Mouse (Mus musculus) stomach, postnatal 0 days (tissue): Measurements from ENCODE around the gene Git2.

Source experiments
- CTCF ChIP-seq: IDR thresholded peaks from 2 replicates; pipeline ENCODE4 v1.5.1; 2016; ENCODE audit warnings: antibody characterized with exemption, low read depth, mild to moderate bottlenecking, moderate library complexity
- EP300 ChIP-seq: optimal IDR thresholded peaks from 2 replicates; pipeline ENCODE3; 2016; ENCODE audit warnings: antibody characterized with exemption

DNA sequence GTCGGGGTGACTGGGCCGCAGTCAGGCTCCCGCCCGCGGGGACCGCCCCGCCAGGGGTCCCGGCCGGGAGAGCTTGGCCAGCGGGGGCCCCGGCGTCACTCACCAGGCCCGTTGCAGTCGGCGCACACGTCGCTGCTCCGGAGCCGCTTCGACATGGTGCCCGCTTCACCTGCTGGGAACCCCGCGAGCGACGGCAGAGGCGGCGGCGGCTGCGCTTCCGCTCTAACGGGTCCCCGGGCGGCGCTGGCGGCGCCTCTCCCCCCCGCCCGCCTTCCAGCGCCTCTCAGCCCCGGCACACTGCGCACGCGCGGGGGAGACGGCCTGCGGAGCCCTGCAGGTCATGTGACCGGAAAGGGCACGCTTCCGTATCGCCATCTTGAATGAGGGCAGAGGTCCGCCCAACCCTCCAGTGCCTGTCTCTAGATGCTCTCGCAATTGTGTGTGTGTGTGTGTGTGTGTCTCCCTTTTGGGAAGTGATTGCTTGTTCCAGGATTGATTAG is 2.1 kb downstream of the Git2 start:
- TF ChIP-seq EP300 (no peak), CTCF (no peak)
